Mouse (Mus musculus): Measurements from ENCODE around the gene Ptgfrn.

GRCm38 (mm10) chr3:101110043-101110837 is at the start of gene Ptgfrn:
- TF ChIP-seq EP300 (IDR thresholded peaks at IDR 0.05; ENCODE audit: insufficient read depth, low read depth, low read length) = no peak
- no peak for TF ChIP-seq POLR2A (IDR thresholded peaks at IDR 0.05; ENCODE audit: insufficient read depth, low read depth, low read length)
